Mouse (Mus musculus): ENCODE data around the gene Numbl.
A peak's percentile ranks its signal among the peaks of the same experiment; 100 is the strongest.

Numbl gene

DNA sequence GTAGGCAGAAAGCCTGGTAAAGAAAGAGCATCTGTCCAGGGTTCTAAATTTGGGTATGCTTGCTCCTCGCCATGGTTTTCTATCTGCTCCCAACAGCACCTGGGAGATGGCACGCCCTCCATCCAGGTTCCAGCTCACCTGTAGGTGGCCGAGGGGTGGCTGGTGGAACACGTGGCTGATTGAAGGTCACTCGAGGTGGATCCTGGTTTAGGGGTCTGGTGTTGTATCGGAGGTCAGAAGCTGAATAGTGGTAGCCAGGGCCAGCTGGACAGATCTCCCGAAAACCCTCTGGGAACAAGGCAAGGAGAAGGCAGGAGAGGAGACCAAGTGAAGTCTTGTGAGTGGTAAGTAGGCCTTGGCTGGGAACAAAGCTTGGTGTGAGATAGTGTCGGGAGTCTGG is 69.3 kb downstream of the Numbl start:
- no peak for DNase-seq

- DNase-seq = no peak
Observed at GRCm38 (mm10) chr7:27328161-27328560, 69.9 kb downstream of the Numbl start.

GRCm38 (mm10) chr7:27328648-27329047 is 70.4 kb downstream of the Numbl start:
- no peak for DNase-seq

DNA sequence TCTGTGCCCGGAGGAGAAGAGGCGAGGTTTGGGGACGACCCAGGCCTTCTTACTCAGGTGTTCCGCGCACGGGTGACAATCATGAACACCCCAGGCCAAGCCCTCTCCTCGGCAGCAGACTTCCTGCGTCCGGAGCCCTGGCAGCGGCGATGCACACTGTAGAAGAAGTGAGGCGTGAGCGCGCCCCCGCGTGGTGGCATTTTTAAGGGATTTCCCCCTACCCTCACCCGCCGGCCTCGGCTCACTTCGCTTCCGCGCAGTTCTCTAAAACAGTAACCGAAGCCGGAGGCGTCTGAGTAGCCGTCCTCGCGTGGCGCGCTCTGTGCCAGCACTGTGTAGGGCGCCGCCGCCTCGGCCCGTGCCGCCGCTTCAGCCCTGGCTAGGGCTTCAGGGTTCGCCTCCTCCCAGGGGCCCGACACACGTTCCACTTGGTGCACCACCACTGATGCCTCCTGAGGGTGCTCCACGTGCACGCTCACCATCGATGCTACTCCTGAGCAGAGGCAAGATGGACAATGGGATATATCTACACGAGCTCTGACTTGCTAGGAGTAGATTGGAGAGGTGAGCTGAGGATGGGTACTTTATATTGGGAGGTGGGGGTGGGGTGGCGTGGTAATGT is 71.2 kb downstream of the Numbl start:
- peak; percentile 96 for DNase-seq

- DNase-seq = no peak
Observed at GRCm38 (mm10) chr7:27329981-27330380, 71.7 kb downstream of the Numbl start.

- DNase-seq = peak; percentile 96
Observed at GRCm38 (mm10) chr7:27330709-27331540, 72.7 kb downstream of the Numbl start.

DNA sequence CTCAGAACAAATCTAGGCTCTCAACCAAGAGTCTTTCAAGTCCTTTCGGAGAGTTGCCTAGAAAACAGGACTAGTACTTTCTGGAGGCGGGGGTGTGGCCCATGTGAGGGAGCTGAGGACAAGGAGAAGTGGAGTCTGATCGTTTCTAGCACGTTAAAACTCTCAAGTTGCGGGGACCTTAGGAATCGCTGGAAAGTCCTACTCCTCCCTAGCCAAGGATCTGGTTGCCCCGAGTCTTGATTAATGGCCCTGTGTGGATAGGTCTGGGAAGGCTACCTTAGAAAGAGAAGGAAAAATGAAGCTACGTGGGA is 73.3 kb downstream of the Numbl start:
- DNase-seq = peak; percentile 54
